Mouse (Mus musculus): ENCODE results near the gene Gm11562. TPM values are rescaled to one million over a fixed set of nuclear protein-coding genes. Genes with fewer than 3 reads are reported as not detected.
"Not testable (repeated sequence)": the region's sequence is repeated elsewhere in the genome, so short reads cannot be mapped to it uniquely, and the experiment has no call there.

Gm11562 gene
- total RNA-seq (2015; ENCODE audit: low replicate concordance): not detected in 2 replicates
- not detected in 2 replicates for total RNA-seq (2017; ENCODE audit: low replicate concordance)

DNA sequence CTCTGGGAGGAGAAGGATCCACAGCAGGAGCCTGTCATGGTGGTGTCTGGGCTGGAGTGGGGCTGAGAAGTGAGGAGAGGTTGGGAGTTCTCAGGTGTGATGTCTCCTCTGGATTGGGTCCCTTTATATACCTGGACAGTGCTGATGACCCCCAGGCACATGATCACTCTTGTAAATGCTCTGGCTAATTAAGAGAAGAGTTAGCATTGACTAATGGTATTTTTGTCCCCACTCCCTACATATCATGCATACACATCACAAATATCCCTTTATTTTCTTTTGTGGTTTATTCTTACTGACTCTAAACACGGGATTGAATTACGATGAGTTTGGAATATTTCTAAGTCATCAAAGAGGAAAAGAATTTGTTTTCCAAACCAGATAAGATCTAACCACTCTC is at the start of gene Gm11562:
Gene Gm11562, minus strand, starts transcription at position 101 of the 400 bp plus-strand sequence.
- ATAC-seq (replicated peaks; ENCODE audit: low FRiP score, poor library complexity, severe bottlenecking): no peak

- no peak for ATAC-seq (replicated peaks; ENCODE audit: low FRiP score, poor library complexity, severe bottlenecking)
These were observed 45.6 kb upstream of the Gm11562 start, which contains the start of gene Krtap4-6 for GRCm38 (mm10) chr11:99665860-99666259. Gene Krtap4-6 (minus strand): TSS chr11:99665960.

DNA sequence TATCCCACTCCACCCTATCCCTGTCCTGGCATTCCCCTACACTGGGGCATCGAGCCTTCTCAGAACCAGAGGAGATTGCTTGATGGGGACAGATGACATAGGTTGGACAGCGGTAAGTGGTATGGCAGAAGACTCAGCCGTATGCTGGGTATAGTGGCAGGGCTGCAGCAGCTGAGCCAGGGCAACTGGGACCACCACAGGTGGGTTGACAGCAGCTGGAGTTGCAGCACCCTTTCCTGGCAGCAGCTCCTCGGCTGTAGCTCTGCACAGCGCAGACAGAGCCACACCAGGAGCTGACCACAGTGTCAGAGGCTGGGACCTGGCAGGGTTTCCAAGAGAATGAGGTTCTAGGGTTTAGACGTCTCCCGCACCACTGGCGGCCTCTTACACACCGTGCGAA is 42.6 kb upstream of the Gm11562 start:
- no peak for ATAC-seq (replicated peaks; ENCODE audit: low FRiP score, poor library complexity, severe bottlenecking)

DNA sequence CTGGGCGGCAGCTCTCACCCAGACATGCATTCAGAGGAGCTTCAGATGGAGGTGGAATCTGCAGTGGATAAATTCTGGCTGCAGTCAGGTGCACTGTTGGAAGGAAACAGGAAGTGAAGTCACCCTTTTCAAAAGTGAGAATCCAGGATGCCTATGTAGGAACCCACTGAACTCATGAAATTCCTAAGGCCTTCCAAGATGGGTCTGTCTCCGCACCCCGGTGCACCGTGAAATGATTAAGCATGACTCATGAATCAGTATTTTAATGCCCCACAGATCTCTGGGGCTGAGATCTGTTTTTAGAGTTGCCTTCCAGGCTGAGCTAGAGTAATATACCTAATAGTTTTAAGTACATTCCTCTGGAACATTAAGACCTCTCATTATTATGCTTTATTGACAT is 39.0 kb upstream of the Gm11562 start:
- no peak for ATAC-seq (replicated peaks; ENCODE audit: low FRiP score, poor library complexity, severe bottlenecking)

- ATAC-seq (replicated peaks; ENCODE audit: low FRiP score, poor library complexity, severe bottlenecking): not testable (repeated sequence)
These were observed 38.3 kb upstream of the Gm11562 start, which contains the start of gene Gm11563 for GRCm38 (mm10) chr11:99658467-99659010. Gene Gm11563 (minus strand): TSS chr11:99658960.

DNA sequence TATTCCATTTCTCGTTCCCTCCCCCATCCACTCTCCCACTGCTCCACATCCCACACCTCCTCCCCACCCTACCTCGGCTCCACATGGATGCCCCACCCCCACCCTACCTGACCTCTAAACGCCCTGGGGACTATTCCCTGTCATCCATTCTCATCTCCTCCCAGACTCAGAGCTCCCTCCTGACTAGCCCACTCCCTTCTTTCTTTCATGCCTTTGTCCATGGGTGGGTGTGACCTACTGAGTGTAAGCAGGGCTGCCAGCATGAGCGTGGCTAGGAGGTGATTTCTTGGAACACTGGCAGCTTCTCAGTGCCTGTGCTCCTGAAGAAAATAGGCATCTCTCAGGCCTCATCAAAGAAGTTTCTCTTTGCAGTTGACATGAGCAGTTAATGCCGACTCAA is 36.8 kb upstream of the Gm11562 start:
- ATAC-seq (replicated peaks; ENCODE audit: low FRiP score, poor library complexity, severe bottlenecking): no peak

DNA sequence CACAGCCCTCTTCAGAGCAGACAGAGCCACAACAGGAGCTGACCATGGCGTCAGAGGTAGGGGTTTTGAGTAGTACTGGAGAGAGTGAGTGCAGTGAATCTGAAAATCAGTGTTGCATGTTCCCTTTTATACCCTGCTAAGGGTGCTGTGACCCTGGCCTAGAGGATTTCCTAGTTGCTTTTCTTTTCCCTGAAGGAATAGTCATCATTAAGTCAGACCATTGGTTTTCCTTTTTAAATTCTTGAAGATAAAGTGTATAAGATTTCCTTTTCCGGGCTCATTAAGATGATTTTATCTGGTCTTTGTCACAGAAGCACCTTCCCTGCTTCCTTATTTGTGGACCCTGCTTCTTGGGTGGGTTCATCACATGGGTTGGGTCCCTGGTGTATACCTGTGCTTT is 29.9 kb upstream of the Gm11562 start, which contains the start of gene Gm11555:
Gene Gm11555, minus strand, starts transcription at position 101 of the 400 bp plus-strand sequence.
- ATAC-seq (replicated peaks; ENCODE audit: low FRiP score, poor library complexity, severe bottlenecking): no peak

- no peak for ATAC-seq (replicated peaks; ENCODE audit: low FRiP score, poor library complexity, severe bottlenecking)
These were observed 26.2 kb upstream of the Gm11562 start for GRCm38 (mm10) chr11:99646444-99646843.

GRCm38 (mm10) chr11:99644351-99644750 is 24.1 kb upstream of the Gm11562 start:
- no peak for ATAC-seq (replicated peaks; ENCODE audit: low FRiP score, poor library complexity, severe bottlenecking)

- not testable (repeated sequence) for ATAC-seq (replicated peaks; ENCODE audit: low FRiP score, poor library complexity, severe bottlenecking)
These were observed 23.5 kb upstream of the Gm11562 start, which contains the start of gene Krtap4-7 for GRCm38 (mm10) chr11:99643635-99644139. Gene Krtap4-7 (minus strand): TSS chr11:99644089.

GRCm38 (mm10) chr11:99640926-99641325 is 20.7 kb upstream of the Gm11562 start:
- no peak for ATAC-seq (replicated peaks; ENCODE audit: low FRiP score, poor library complexity, severe bottlenecking)

DNA sequence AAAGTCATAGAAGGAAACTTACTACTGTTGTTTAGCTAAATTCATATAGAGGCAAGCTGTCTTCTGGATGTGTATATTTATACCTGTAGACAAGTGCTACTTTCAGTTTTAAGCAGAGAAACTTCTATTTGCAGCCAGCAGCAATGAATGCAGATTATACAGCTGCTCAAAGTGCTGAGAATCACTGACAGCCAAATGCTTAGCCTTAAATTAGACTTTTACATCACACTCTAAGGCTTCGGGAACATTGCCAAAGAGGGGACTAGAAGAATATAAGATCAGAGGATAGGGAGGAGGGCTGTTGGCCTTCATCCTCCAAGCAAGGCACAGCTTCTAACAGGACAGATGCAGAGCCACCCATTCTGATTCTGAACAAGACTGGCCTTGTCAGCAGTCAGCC is 16.9 kb upstream of the Gm11562 start:
- ATAC-seq (replicated peaks; ENCODE audit: low FRiP score, poor library complexity, severe bottlenecking): no peak

DNA sequence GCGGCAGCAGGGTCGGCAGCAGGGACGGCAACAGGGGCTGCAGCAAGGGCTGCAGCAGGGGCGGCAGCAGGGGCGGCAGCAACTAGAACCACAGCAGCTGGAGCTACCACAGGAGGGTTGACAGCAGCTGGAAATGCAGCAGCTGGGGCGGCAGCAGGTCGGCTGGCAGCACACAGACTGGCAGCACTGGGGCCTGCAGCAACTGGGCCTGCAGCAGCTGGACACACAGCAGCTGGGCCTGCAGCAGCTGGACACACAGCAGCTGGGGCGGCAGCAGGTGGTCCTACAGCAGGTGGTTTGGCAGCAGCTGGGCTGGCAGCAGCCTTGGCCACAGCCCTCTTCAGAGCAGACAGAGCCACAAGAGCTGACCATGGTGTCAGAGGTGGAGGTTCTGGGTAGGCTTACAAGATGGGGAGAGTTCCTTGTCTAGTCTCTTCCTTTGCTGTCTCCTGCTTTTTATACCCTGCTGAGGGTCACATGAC is 14.5 kb upstream of the Gm11562 start, which contains the start of gene Krtap4-2:
Gene Krtap4-2, minus strand, starts transcription at position 432 of the 482 bp plus-strand sequence.
- no peak for ATAC-seq (replicated peaks; ENCODE audit: low FRiP score, poor library complexity, severe bottlenecking)

- ATAC-seq (replicated peaks; ENCODE audit: low FRiP score, poor library complexity, severe bottlenecking): no peak
These were observed 13.1 kb upstream of the Gm11562 start for GRCm38 (mm10) chr11:99633293-99633692.

GRCm38 (mm10) chr11:99630890-99631289 is 10.7 kb upstream of the Gm11562 start:
- ATAC-seq (replicated peaks; ENCODE audit: low FRiP score, poor library complexity, severe bottlenecking): no peak

GRCm38 (mm10) chr11:99628138-99628537 is 7.9 kb upstream of the Gm11562 start, which contains the start of gene Krtap4-1:
Gene Krtap4-1 (minus strand): TSS chr11:99628238.
- no peak for ATAC-seq (replicated peaks; ENCODE audit: low FRiP score, poor library complexity, severe bottlenecking)

- no peak for ATAC-seq (replicated peaks; ENCODE audit: low FRiP score, poor library complexity, severe bottlenecking)
These were observed 5.4 kb downstream of the Gm11562 start, which contains the start of gene Krtap2-4 for GRCm38 (mm10) chr11:99614796-99615363. Gene Krtap2-4 (minus strand): TSS chr11:99614846.

GRCm38 (mm10) chr11:99610089-99610488 is 10.1 kb downstream of the Gm11562 start, which contains the start of gene Gm11937:
Gene Gm11937 (minus strand): TSS chr11:99610189.
- not testable (repeated sequence) for ATAC-seq (replicated peaks; ENCODE audit: low FRiP score, poor library complexity, severe bottlenecking)

- no peak for ATAC-seq (replicated peaks; ENCODE audit: low FRiP score, poor library complexity, severe bottlenecking)
These were observed 11.1 kb downstream of the Gm11562 start for GRCm38 (mm10) chr11:99609126-99609525.

DNA sequence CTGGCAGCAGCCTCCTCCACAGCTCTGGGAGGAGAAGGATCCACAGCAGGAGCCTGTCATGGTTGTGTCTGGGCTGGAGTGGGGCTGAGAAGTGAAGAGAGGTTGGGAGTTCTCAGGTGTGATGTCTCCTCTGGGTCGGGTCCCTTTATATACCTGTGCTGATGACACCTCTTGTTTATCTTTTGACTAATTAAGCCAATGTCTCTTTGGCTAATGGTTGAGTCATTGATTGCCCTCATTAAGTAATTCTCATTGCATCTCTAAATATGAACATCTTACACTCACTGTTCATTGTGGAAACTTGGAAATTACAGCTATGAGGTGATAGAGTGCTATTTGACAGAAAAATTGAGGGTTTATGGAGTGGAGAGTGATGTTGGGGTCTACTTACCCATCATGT is 17.0 kb downstream of the Gm11562 start, which contains the start of gene Gm11938:
Gene Gm11938, minus strand, starts transcription at position 101 of the 400 bp plus-strand sequence.
- ATAC-seq (replicated peaks; ENCODE audit: low FRiP score, poor library complexity, severe bottlenecking): not testable (repeated sequence)
